Mouse (Mus musculus): ENCODE results near the gene Zdhhc24. TPM values are rescaled to one million over a fixed set of nuclear protein-coding genes. Genes with fewer than 3 reads are reported as not detected.

Zdhhc24 gene
- 4.9 TPM for total RNA-seq (2023)

GRCm38 (mm10) chr19:4878405-4879323 lies at the start of gene Zdhhc24:
Gene Zdhhc24 (plus strand): TSS chr19:4878668.

DNA sequence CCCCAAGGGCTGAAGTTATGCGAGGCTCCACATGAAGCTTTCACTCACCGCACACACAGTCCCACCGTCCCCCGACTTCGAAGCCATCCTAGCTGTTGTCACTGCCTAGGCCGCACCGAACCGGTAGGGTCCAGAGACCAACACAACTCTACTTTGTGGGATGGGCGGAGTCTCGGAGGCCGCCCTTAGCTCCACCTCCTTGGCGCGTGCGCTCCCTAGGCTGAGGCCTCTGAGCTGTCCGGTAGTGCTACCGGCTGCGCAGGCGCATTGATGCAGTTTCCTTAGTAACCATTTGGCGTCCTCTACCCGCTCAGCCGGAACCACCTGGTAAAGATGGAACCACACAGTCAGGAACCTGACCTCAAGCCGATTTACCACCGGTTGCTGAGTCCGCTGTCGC lies 39.3 kb upstream of the Zdhhc24 start, which contains the start of the genes Ccs and Ccdc87:
Gene Ccs (minus strand): TSS at position 184 of the 400 bp plus-strand sequence.
Gene Ccdc87 (plus strand): TSS at position 218 of the 400 bp plus-strand sequence.

DNA sequence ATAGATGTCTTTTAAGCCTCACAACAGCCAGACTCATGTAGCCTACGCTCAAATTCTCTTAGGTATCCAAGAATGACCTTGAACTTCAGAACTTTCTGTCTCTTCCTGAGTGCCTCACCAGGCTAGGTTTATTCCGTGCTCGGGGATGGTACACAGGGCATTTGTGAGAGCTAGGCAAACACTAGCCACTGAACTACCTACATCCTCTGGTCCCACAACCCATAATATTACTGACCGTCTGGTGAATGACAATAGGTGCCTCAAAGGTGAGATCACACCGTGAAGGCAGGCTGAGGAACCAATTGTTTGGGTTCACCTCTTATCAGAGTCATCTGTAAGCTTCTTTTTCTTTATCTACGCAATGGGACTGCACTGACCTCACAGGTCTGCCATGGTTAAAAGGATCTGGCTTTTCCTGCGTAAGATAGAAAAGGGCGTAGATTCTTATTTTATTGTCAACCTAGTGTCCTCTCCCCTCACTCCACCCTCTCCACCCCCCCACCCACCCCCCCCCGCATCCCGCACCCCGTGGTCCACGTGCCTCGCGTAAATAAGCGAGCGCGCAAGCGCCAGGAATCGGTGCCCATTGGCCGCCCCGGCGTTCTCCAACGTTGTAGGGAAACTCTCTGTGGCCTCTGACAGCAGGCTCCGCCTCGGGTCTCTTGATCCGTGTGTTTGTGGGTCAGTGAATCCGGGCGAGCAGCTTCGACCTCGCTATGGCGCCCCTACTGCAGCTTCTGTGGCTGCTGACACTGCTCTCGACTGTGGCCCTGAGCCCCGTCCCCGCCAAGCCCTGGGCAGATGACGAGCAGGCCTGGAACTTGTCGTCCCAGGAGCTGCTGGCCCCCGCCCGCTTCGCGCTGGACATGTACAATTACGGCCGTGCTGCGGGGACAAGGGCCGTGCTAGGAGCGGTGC lies 23.7 kb upstream of the Zdhhc24 start, which contains the start of gene Ctsf:
Gene Ctsf (plus strand): TSS at position 579 of the 918 bp plus-strand sequence.

GRCm38 (mm10) chr19:4877785-4878184 lies 683 bp upstream of the Zdhhc24 start, which contains the start of gene Actn3:
Gene Actn3 (minus strand): TSS chr19:4877909.

GRCm38 (mm10) chr19:4905979-4906794 lies 27.7 kb downstream of the Zdhhc24 start, which contains the start of gene Bbs1:
Gene Bbs1 (minus strand): TSS chr19:4906628.

GRCm38 (mm10) chr19:4927904-4928531 lies 49.5 kb downstream of the Zdhhc24 start, which contains the start of gene Dpp3:
Gene Dpp3 (minus strand): TSS chr19:4928287.

Other genes with a start within 250 kb of the Zdhhc24 start
- not detected for gene Gm960, start 180.0 kb upstream of the Zdhhc24 start, total RNA-seq (2023)
- not detected for gene Sptbn2, start 167.5 kb upstream of the Zdhhc24 start, total RNA-seq (2023)
- 27.9 TPM for gene Rbm4b, start 122.2 kb upstream of the Zdhhc24 start, total RNA-seq (2023)
- gene Rbm4, start 84.8 kb upstream of the Zdhhc24 start, total RNA-seq (2023): 81.1 TPM
- 26.8 TPM for gene Gm21992, start 67.1 kb upstream of the Zdhhc24 start, total RNA-seq (2023)
- 92.3 TPM for gene Rbm14, start 67.0 kb upstream of the Zdhhc24 start, total RNA-seq (2023)
- gene Ccs, start 39.3 kb upstream of the Zdhhc24 start, total RNA-seq (2023): 42.2 TPM
- gene Ccdc87, start 39.3 kb upstream of the Zdhhc24 start, total RNA-seq (2023): not detected
- gene Ctsf, start 23.5 kb upstream of the Zdhhc24 start, total RNA-seq (2023): 11.4 TPM
- gene Actn3, start 759 bp upstream of the Zdhhc24 start, total RNA-seq (2023): not detected
- 2.5 TPM for gene Bbs1, start 28.0 kb downstream of the Zdhhc24 start, total RNA-seq (2023)
- gene Dpp3, start 49.6 kb downstream of the Zdhhc24 start, total RNA-seq (2023): 57.1 TPM
- gene Peli3, start 64.5 kb downstream of the Zdhhc24 start, total RNA-seq (2023): 1.9 TPM
- 31.1 TPM for gene Mrpl11, start 83.5 kb downstream of the Zdhhc24 start, total RNA-seq (2023)
- 0.29 TPM for gene Npas4, start 111.6 kb downstream of the Zdhhc24 start, total RNA-seq (2023)
- 2.2 TPM for gene Slc29a2, start 145.2 kb downstream of the Zdhhc24 start, total RNA-seq (2023)
- 4.0 TPM for gene B4gat1, start 160.2 kb downstream of the Zdhhc24 start, total RNA-seq (2023)
- gene AC124502.3, start 160.2 kb downstream of the Zdhhc24 start, total RNA-seq (2023): 0.79 TPM
- gene Brms1, start 162.7 kb downstream of the Zdhhc24 start, total RNA-seq (2023): 63.2 TPM
- 3.2 TPM for gene Rin1, start 171.8 kb downstream of the Zdhhc24 start, total RNA-seq (2023)
- gene Cd248, start 189.4 kb downstream of the Zdhhc24 start, total RNA-seq (2023): not detected
- gene Tmem151a, start 206.9 kb downstream of the Zdhhc24 start, total RNA-seq (2023): not detected
- gene Yif1a, start 209.9 kb downstream of the Zdhhc24 start, total RNA-seq (2023): 19.2 TPM
- gene Cnih2, start 219.9 kb downstream of the Zdhhc24 start, total RNA-seq (2023): 3.4 TPM
- 90.7 TPM for gene Rab1b, start 228.4 kb downstream of the Zdhhc24 start, total RNA-seq (2023)
- 20.2 TPM for gene Klc2, start 239.9 kb downstream of the Zdhhc24 start, total RNA-seq (2023)